Comparison of ENCODE assay signal across 9 mouse cellular contexts in the genomic region with DNA sequence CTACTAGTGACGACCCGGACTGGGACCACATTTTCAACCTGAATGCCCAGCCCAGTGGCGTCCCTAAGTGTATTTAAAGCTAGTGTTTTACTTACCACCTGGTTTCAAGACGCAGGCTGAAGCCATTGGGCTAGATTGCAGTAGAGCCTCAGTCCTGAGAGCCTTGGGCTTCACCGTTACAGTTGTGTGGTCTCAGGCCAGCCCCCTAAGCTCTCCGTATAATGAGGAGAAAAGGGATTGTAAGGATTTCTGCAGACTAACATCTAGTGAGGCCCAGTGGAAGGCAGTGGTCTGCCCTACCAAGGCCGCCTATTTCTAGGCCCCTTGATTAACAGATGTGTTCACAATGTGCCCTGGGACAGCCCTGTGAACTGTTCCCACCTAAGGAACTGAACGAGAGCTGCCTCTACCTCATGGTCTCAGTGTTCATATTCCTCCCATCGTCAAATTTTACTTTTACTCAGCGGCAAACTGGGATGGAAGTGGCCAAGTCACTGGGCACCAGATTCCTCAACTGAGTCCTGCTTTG. TPM values are rescaled to one million over a fixed set of nuclear protein-coding genes. Genes with fewer than 3 reads are reported as not detected.
DNase-seq lines count a peak whose midpoint lies in the region; ATAC-seq and TF ChIP-seq lines count a peak whose summit lies in the region.
"Had no signal": no experiment of that assay in that cellular context is flagged by ENCODE, and none has a peak within 500 bp of the region (broad histone marks: within the 10 kb centered on the region; RNA-seq: fewer than 3 reads in every experiment).

No protein-coding gene starts in this region.

- no peaks in the 10 kb centered on the region for H3K27me3 ChIP-seq in heart, adult 2 months (ENCODE audit: control insufficient read depth, insufficient read depth, low read length)
- H3K27me3 ChIP-seq in ES-Bruce4 (ENCODE audit: control insufficient read depth, insufficient read depth, low read length, poor library complexity, severe bottlenecking) = no peaks in the 10 kb centered on the region
- no peaks in the 10 kb centered on the region for H3K27me3 ChIP-seq in forebrain, embryonic 14.5 days (replicated peaks; ENCODE audit: control insufficient read depth, insufficient read depth, low read length)
- H3K27me3 ChIP-seq in liver, embryonic 14.5 days (ENCODE audit: control insufficient read depth, insufficient read depth, low read length) = no peaks in the 10 kb centered on the region

- H3K9ac ChIP-seq in heart, adult 2 months (ENCODE audit: low read depth, low read length) = peak overlapping the region; percentile 35
- H3K9ac ChIP-seq in ES-Bruce4 (ENCODE audit: low read depth, poor library complexity, severe bottlenecking) = peak overlapping the region; percentile 62
- H3K9ac ChIP-seq in forebrain, embryonic 14.5 days (ENCODE audit: low read length) = peak overlapping the region; percentile 77
- H3K9ac ChIP-seq in liver, embryonic 14.5 days (replicated peaks) = peak overlapping the region; percentile 71

- H3K36me3 ChIP-seq in heart, adult 2 months (ENCODE audit: control insufficient read depth, insufficient read depth, low read length) = no peaks in the 10 kb centered on the region
- peaks cover 12% of the 10 kb centered on the region; the same call in 1 of the 2 replicates for H3K36me3 ChIP-seq in ES-Bruce4 (ENCODE audit: control insufficient read depth, insufficient read depth, low read length, poor library complexity, severe bottlenecking)
- H3K36me3 ChIP-seq in forebrain, embryonic 14.5 days (ENCODE audit: control insufficient read depth, insufficient read depth, low read length) = peaks cover 21% of the 10 kb centered on the region
- H3K36me3 ChIP-seq in liver, embryonic 14.5 days (replicated peaks; ENCODE audit: control insufficient read depth, insufficient read depth, low read depth) = peaks cover 4% of the 10 kb centered on the region; the same call in 1 of the 2 replicates

- no peak for TF ChIP-seq POLR2A in heart, adult 2 months (IDR thresholded peaks at IDR 0.05; ENCODE audit: insufficient read depth, low read depth, low read length)
- TF ChIP-seq POLR2A in ES-Bruce4 (IDR thresholded peaks at IDR 0.05; ENCODE audit: insufficient read depth, low read length) = no peak

- H3K27ac ChIP-seq in heart, adult 2 months = peak overlapping the region; percentile 87
- H3K27ac ChIP-seq in ES-Bruce4 (ENCODE audit: insufficient read depth, low read length) = peak overlapping the region; percentile 11
- H3K27ac ChIP-seq in forebrain, embryonic 14.5 days (ENCODE audit: low read depth, low read length) = peak overlapping the region; percentile 11; the same call in 1 of the 2 replicates
- H3K27ac ChIP-seq in liver, embryonic 14.5 days = peak overlapping the region; percentile 18; the same call in 1 of the 2 replicates

- no peaks in the 10 kb centered on the region for H3K9me3 ChIP-seq in ES-Bruce4 (replicated peaks; ENCODE audit: control insufficient read depth, insufficient read depth, low read length, poor library complexity, severe bottlenecking)
- no peaks in the 10 kb centered on the region for H3K9me3 ChIP-seq in forebrain, embryonic 14.5 days (replicated peaks; ENCODE audit: control insufficient read depth, low read length)
- H3K9me3 ChIP-seq in liver, embryonic 14.5 days (ENCODE audit: control insufficient read depth, low read length) = no peaks in the 10 kb centered on the region

- peaks cover 8% of the 10 kb centered on the region for H3K4me1 ChIP-seq in heart, adult 2 months (ENCODE audit: control insufficient read depth, insufficient read depth, low read length)
- H3K4me1 ChIP-seq in ES-Bruce4 (ENCODE audit: control insufficient read depth, insufficient read depth, low read length) = peaks cover 2% of the 10 kb centered on the region
- H3K4me1 ChIP-seq in forebrain, embryonic 14.5 days (ENCODE audit: control insufficient read depth, insufficient read depth, low read length) = peaks cover 8% of the 10 kb centered on the region
- peaks cover 6 to 11% of the 10 kb centered on the region in 2 experiments for H3K4me1 ChIP-seq in liver, embryonic 14.5 days (replicated peaks; ENCODE audit: control insufficient read depth in 2 of 2, insufficient read depth in 2 of 2, low read length in 1 of 2)

- H3K79me2 ChIP-seq in heart, adult 2 months (replicated peaks; ENCODE audit: control insufficient read depth, insufficient read depth, low read length) = no peaks in the 10 kb centered on the region; the same call in 1 of the 2 replicates

- H3K4me3 ChIP-seq in heart, adult 2 months = peak overlapping the region; percentile 75
- H3K4me3 ChIP-seq in ES-Bruce4 (ENCODE audit: low read depth, low read length) = peak overlapping the region; percentile 90
- H3K4me3 ChIP-seq in forebrain, embryonic 14.5 days (ENCODE audit: low read depth, low read length) = peak overlapping the region; percentile 52
- H3K4me3 ChIP-seq in liver, embryonic 14.5 days (ENCODE audit: insufficient read depth in 1 of 2, low read depth in 2 of 2, low read length in 2 of 2) = peak overlapping the region; percentile 65 to 83

- TF ChIP-seq EP300 in heart, adult 2 months (IDR thresholded peaks at IDR 0.05; ENCODE audit: insufficient read depth, low read depth, low read length) = no peak
- TF ChIP-seq EP300 in ES-Bruce4 (IDR thresholded peaks at IDR 0.05; ENCODE audit: insufficient read depth, low read depth, low read length) = no peak
- TF ChIP-seq EP300 in liver, embryonic 14.5 days (IDR thresholded peaks at IDR 0.05; ENCODE audit: low read depth) = no peak

- H3K4me2 ChIP-seq in forebrain, embryonic 14.5 days (ENCODE audit: low read length) = peak overlapping the region; percentile 69
- H3K4me2 ChIP-seq in liver, embryonic 14.5 days (ENCODE audit: low read depth) = peak overlapping the region; percentile 88

- intact Hi-C loops in heart, adult 2 months (cut with DNase I) = loop anchor here (10.0 kb wide), 1 partner anchor 378 kb away; the partner anchor contains the start of gene Tmem191c

- DNase-seq in heart, adult 2 months = no peak
- DNase-seq in heart, postnatal 4 days = no peak
- peak; percentile 5 for DNase-seq in forebrain, embryonic 14.5 days (ENCODE audit: low spot score)
- DNase-seq in liver, embryonic 14.5 days (ENCODE audit: low read depth in 3 of 3, low spot score in 3 of 3) = no peak
- DNase-seq in adrenal gland, adult (ENCODE audit: inconsistent age in 2 of 2, low spot score in 1 of 2) = no peak
- no peak for DNase-seq in ovary, postnatal 10 days (ENCODE audit: low spot score)
- DNase-seq in cerebellum, postnatal 36 days = no peak

- no peak; the same call in 1 of the 2 replicates for ATAC-seq in forebrain, embryonic 14.5 days
- ATAC-seq in liver, embryonic 14.5 days (ENCODE audit: insufficient read depth) = 0 out of 2 replicates have a peak, but pooled peaks have one; percentile 1

- no peak for TF ChIP-seq CTCF in heart, adult 2 months (IDR thresholded peaks at IDR 0.05)
- no peak for TF ChIP-seq CTCF in ES-Bruce4 (IDR thresholded peaks at IDR 0.05; ENCODE audit: low read depth, low read length)
- TF ChIP-seq CTCF in liver, embryonic 14.5 days (IDR thresholded peaks at IDR 0.05; ENCODE audit: low read depth) = no peak

- WGBS in heart, adult 2 months = 19% methylated on average over 10 of the region's 10 CpGs
- 26% methylated on average over 10 of the region's 10 CpGs for WGBS in forebrain, embryonic 14.5 days
- WGBS in liver, embryonic 14.5 days (ENCODE audit: insufficient replicate concordance) = 18% methylated on average over 10 of the region's 10 CpGs

RNA-seq across cellular contexts. Expression of gene Ppm1f, which starts 0.9 kb away (rescaled TPM):
- 10 to 100 TPM; 20.9 to 24.6 TPM for total RNA-seq in heart, adult 2 months (2021)
- polyA plus RNA-seq in heart, adult 2 months (2012; rRNA removed) = 15.6 and 20.9 TPM in 2 replicates
- total RNA-seq in heart, postnatal 4 days (2021) = 10 to 100 TPM; 40.5 to 48.0 TPM
- 26.5 and 27.5 TPM in 2 replicates for polyA plus RNA-seq in ES-Bruce4 (2011; ENCODE audit: insufficient read depth, insufficient read length, low read depth, missing spikeins)
- 12.0 and 14.6 TPM in 2 replicates for polyA plus RNA-seq in forebrain, embryonic 14.5 days (2014; fragmentation: Nextera tagmentation; extraction: Ambion mirVana)
- 4.0 and 5.3 TPM in 2 replicates for polyA plus RNA-seq in liver, embryonic 14.5 days (2012; rRNA removed)
- 3.8 and 4.1 TPM in 2 replicates for polyA plus RNA-seq in liver, embryonic 14.5 days (2014; fragmentation: Nextera tagmentation; extraction: Ambion mirVana)

RNA-seq across cellular contexts. Expression of gene Vpreb1, which starts 26.5 kb away (rescaled TPM):
- not detected for total RNA-seq in heart, adult 2 months (2021)
- 0.88 TPM in 1 of 2 replicates, not detected in the other for polyA plus RNA-seq in heart, adult 2 months (2012; rRNA removed)
- total RNA-seq in heart, postnatal 4 days (2021) = not detected
- 2.6 and 3.4 TPM in 2 replicates for polyA plus RNA-seq in ES-Bruce4 (2011; ENCODE audit: insufficient read depth, insufficient read length, low read depth, missing spikeins)
- polyA plus RNA-seq in forebrain, embryonic 14.5 days (2014; fragmentation: Nextera tagmentation; extraction: Ambion mirVana) = 2.2 and 2.3 TPM in 2 replicates
- polyA plus RNA-seq in liver, embryonic 14.5 days (2012; rRNA removed) = 1.5 and 1.8 TPM in 2 replicates
- 2.6 and 3.6 TPM in 2 replicates for polyA plus RNA-seq in liver, embryonic 14.5 days (2014; fragmentation: Nextera tagmentation; extraction: Ambion mirVana)
- total RNA-seq: neutrophil, adult 5-6 weeks had no signal

RNA-seq across cellular contexts. Expression of gene Top3b, which starts 26.6 kb away (rescaled TPM):
- total RNA-seq in heart, adult 2 months (2021) = 10 to 100 TPM; 23.7 to 24.3 TPM
- 38.1 and 58.7 TPM in 2 replicates for polyA plus RNA-seq in heart, adult 2 months (2012; rRNA removed)
- total RNA-seq in heart, postnatal 4 days (2021) = 10 to 100 TPM; 42.4 to 47.5 TPM
- 195 and 196 TPM in 2 replicates for polyA plus RNA-seq in ES-Bruce4 (2011; ENCODE audit: insufficient read depth, insufficient read length, low read depth, missing spikeins)
- 62.9 and 70.0 TPM in 2 replicates for polyA plus RNA-seq in forebrain, embryonic 14.5 days (2014; fragmentation: Nextera tagmentation; extraction: Ambion mirVana)
- polyA plus RNA-seq in liver, embryonic 14.5 days (2012; rRNA removed) = 22.8 and 25.4 TPM in 2 replicates
- polyA plus RNA-seq in liver, embryonic 14.5 days (2014; fragmentation: Nextera tagmentation; extraction: Ambion mirVana) = 19.1 and 22.5 TPM in 2 replicates

RNA-seq across cellular contexts. Expression of gene Igll1, which starts 33.3 kb away (rescaled TPM):
- total RNA-seq in heart, adult 2 months (2021) = not detected
- not detected in 2 replicates for polyA plus RNA-seq in heart, adult 2 months (2012; rRNA removed)
- total RNA-seq in heart, postnatal 4 days (2021) = not detected
- not detected in 2 replicates for polyA plus RNA-seq in ES-Bruce4 (2011; ENCODE audit: insufficient read depth, insufficient read length, low read depth, missing spikeins)
- polyA plus RNA-seq in forebrain, embryonic 14.5 days (2014; fragmentation: Nextera tagmentation; extraction: Ambion mirVana) = 0.35 TPM in 1 of 2 replicates, not detected in the other
- 1.4 and 1.7 TPM in 2 replicates for polyA plus RNA-seq in liver, embryonic 14.5 days (2012; rRNA removed)
- polyA plus RNA-seq in liver, embryonic 14.5 days (2014; fragmentation: Nextera tagmentation; extraction: Ambion mirVana) = 2.7 and 4.1 TPM in 2 replicates

Comparison
In these comparisons a context has a peak if more than half of its experiments do, and no peak if none do; other contexts are left out.
1. H3K27ac ChIP-seq: peak in every context shown above with its lines; median percentile 87 in heart, adult 2 months; 18 in liver, embryonic 14.5 days; 11 in ES-Bruce4; 11 in forebrain, embryonic 14.5 days.